In genomic region chr1:181417937-181418523, GRCm38 (mm10) we compare ENCODE assay signal across 8 mouse cellular contexts.
DNase-seq lines count a peak whose midpoint lies in the region; ATAC-seq and TF ChIP-seq lines count a peak whose summit lies in the region.
"Had no signal": no experiment of that assay in that cellular context is flagged by ENCODE, and none has a peak within 500 bp of the region (broad histone marks: within the 10 kb centered on the region; RNA-seq: fewer than 3 reads in every experiment).

No protein-coding gene starts in this region.

- ATAC-seq in liver, postnatal 0 days = no peak
- ATAC-seq in liver, embryonic 12.5 days = no peak
- ATAC-seq in heart, embryonic 11.5 days (replicated peaks; ENCODE audit: insufficient number of reproducible peaks, low FRiP score, low TSS enrichment) = 0 out of 2 replicates have a peak, but pooled peaks have one; percentile 46
- ATAC-seq in stomach, postnatal 0 days (ENCODE audit: low FRiP score, low TSS enrichment) = peak; percentile 83

- H3K4me2 ChIP-seq in liver, postnatal 0 days (ENCODE audit: low read depth, low read length) = no peak overlapping the region
- no peak overlapping the region for H3K4me2 ChIP-seq in liver, embryonic 12.5 days
- H3K4me2 ChIP-seq in heart, embryonic 11.5 days = no peak overlapping the region
- H3K4me2 ChIP-seq in stomach, postnatal 0 days (replicated peaks; ENCODE audit: low read depth) = no peak overlapping the region

- no peaks in the 10 kb centered on the region for H3K27me3 ChIP-seq in liver, postnatal 0 days (ENCODE audit: insufficient read depth, low read length)
- peaks cover 5% of the 10 kb centered on the region; the same call in 1 of the 2 replicates for H3K27me3 ChIP-seq in liver, embryonic 12.5 days (replicated peaks)
- no peaks in the 10 kb centered on the region for H3K27me3 ChIP-seq in heart, embryonic 11.5 days (ENCODE audit: control insufficient read depth, insufficient read depth, low read length)
- no peaks in the 10 kb centered on the region for H3K27me3 ChIP-seq in stomach, postnatal 0 days (ENCODE audit: control insufficient read depth, insufficient read depth, low read length)

- H3K4me3 ChIP-seq in liver, postnatal 0 days (ENCODE audit: low read depth, low read length) = no peak overlapping the region
- H3K4me3 ChIP-seq in liver, embryonic 12.5 days = no peak overlapping the region
- H3K4me3 ChIP-seq in heart, embryonic 11.5 days (ENCODE audit: low read depth, low read length) = no peak overlapping the region
- H3K4me3 ChIP-seq in stomach, postnatal 0 days (ENCODE audit: low read depth, low read length) = no peak overlapping the region

- no peak for TF ChIP-seq EP300 in liver, postnatal 0 days (IDR thresholded peaks at IDR 0.05; ENCODE audit: low read depth)
- TF ChIP-seq EP300 in stomach, postnatal 0 days (optimal IDR thresholded peaks at IDR 0.05) = no peak

- DNase-seq in liver, postnatal 0 days = peak; percentile 24
- peak; percentile 64 to 70 for DNase-seq in kidney, postnatal 25 days
- DNase-seq in stomach, postnatal 0 days (ENCODE audit: low spot score) = peak; percentile 52
- DNase-seq in left cerebral cortex, postnatal 36 days (ENCODE audit: low spot score in 2 of 2) = no peak
- DNase-seq in c-Kit-positive CD71-positive TER-119-positive erythroid progenitor cells, embryonic 14.5 days (ENCODE audit: low spot score) = no peak
- DNase-seq: embryo, embryonic 11 days had no signal

- no peaks in the 10 kb centered on the region for H3K36me3 ChIP-seq in liver, postnatal 0 days (replicated peaks; ENCODE audit: insufficient read depth, low read length)
- H3K36me3 ChIP-seq in liver, embryonic 12.5 days = no peaks in the 10 kb centered on the region
- H3K36me3 ChIP-seq in heart, embryonic 11.5 days (ENCODE audit: control insufficient read depth, insufficient read depth, low read length) = no peaks in the 10 kb centered on the region
- H3K36me3 ChIP-seq in stomach, postnatal 0 days (ENCODE audit: control insufficient read depth, insufficient read depth, low read length) = no peaks in the 10 kb centered on the region

- H3K9ac ChIP-seq in liver, postnatal 0 days (replicated peaks) = no peak overlapping the region
- H3K9ac ChIP-seq in liver, embryonic 12.5 days = no peak overlapping the region
- no peak overlapping the region for H3K9ac ChIP-seq in heart, embryonic 11.5 days (ENCODE audit: low read depth, low read length)
- H3K9ac ChIP-seq in stomach, postnatal 0 days (ENCODE audit: low read length) = no peak overlapping the region

- TF ChIP-seq CTCF in liver, postnatal 0 days (IDR thresholded peaks at IDR 0.05; ENCODE audit: low read depth) = no peak
- TF ChIP-seq CTCF in stomach, postnatal 0 days (IDR thresholded peaks at IDR 0.05; ENCODE audit: low read depth) = peak; percentile 43; the same call in 1 of the 2 replicates

- 69% methylated on average over 6 of the region's 6 CpGs for WGBS in liver, postnatal 0 days (ENCODE audit: insufficient replicate concordance)
- WGBS in liver, embryonic 12.5 days (ENCODE audit: insufficient replicate concordance) = 60% methylated on average over 6 of the region's 6 CpGs
- 71% methylated on average over 6 of the region's 6 CpGs for WGBS in heart, embryonic 11.5 days (ENCODE audit: insufficient replicate concordance)
- 38% methylated on average over 6 of the region's 6 CpGs for WGBS in stomach, postnatal 0 days

- no peaks in the 10 kb centered on the region for H3K9me3 ChIP-seq in liver, postnatal 0 days (ENCODE audit: low read length)
- no peaks in the 10 kb centered on the region for H3K9me3 ChIP-seq in liver, embryonic 12.5 days (replicated peaks)
- H3K9me3 ChIP-seq in heart, embryonic 11.5 days (replicated peaks; ENCODE audit: control insufficient read depth, low read length) = no peaks in the 10 kb centered on the region
- no peaks in the 10 kb centered on the region for H3K9me3 ChIP-seq in stomach, postnatal 0 days (ENCODE audit: control insufficient read depth, low read length)

- intact Hi-C loops in left cerebral cortex, postnatal 36 days (cut with DNase I) = no loop called here

- no peaks in the 10 kb centered on the region for H3K4me1 ChIP-seq in liver, postnatal 0 days (ENCODE audit: insufficient read depth)
- no peaks in the 10 kb centered on the region for H3K4me1 ChIP-seq in liver, embryonic 12.5 days
- H3K4me1 ChIP-seq in heart, embryonic 11.5 days (ENCODE audit: control insufficient read depth, insufficient read depth, low read length) = peaks cover 6% of the 10 kb centered on the region; the same call in 1 of the 2 replicates
- H3K4me1 ChIP-seq in stomach, postnatal 0 days (replicated peaks; ENCODE audit: control insufficient read depth, insufficient read depth) = no peaks in the 10 kb centered on the region

- no peak overlapping the region for H3K27ac ChIP-seq in liver, postnatal 0 days (ENCODE audit: low read depth)
- H3K27ac ChIP-seq in liver, embryonic 12.5 days = no peak overlapping the region
- no peak overlapping the region for H3K27ac ChIP-seq in heart, embryonic 11.5 days (ENCODE audit: low read depth, low read length)
- H3K27ac ChIP-seq in stomach, postnatal 0 days (replicated peaks) = no peak overlapping the region

Comparison
In these comparisons a context has a peak if more than half of its experiments do, and no peak if none do; other contexts are left out.
1. ATAC-seq: peak in heart, embryonic 11.5 days (single experiment) and stomach, postnatal 0 days (single experiment); none in liver, postnatal 0 days (single experiment) and liver, embryonic 12.5 days (single experiment).
2. DNase-seq: peak in liver, postnatal 0 days (single experiment), kidney, postnatal 25 days (2 of 2) and stomach, postnatal 0 days (single experiment); none in left cerebral cortex, postnatal 36 days (0 of 2) and c-Kit-positive CD71-positive TER-119-positive erythroid progenitor cells, embryonic 14.5 days (single experiment).